Mouse (Mus musculus): ENCODE measurements around the gene Chpf2. TPM values are rescaled to one million over a fixed set of nuclear protein-coding genes. Genes with fewer than 3 reads are reported as not detected.

Gene Chpf2
- polyA plus RNA-seq, 1 experiment: 20.6 TPM

DNA sequence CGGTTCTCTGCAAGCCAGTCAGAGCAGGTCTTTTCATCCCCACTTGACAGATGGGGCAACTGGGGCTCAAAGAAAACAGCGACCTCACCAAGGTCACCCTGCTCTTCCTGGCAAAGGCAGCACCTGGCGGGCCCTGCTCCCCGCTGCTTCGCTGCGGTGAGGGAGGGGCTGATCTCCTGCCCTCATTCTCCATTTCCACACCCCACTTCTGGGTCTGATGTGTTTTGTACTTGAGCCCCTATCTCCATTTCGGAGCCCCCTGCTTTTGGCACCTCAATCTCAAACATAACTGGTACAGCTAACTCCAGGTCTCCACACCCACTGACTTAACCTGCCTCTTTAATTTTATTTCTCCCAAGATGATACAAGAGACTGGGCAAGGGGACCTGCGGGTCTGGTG lies 12.6 kb downstream of the Chpf2 start:
- Histone ChIP-seq H3K4me1 (ENCODE audit: control insufficient read depth, insufficient read depth, low read length) (no peaks in the 10 kb centered on the region; the same call in 1 of the 2 replicates), H3K4me3 (replicated peaks; ENCODE audit: control insufficient read depth, low read depth, low read length) (no peak overlapping the region), H3K27ac (ENCODE audit: control insufficient read depth, insufficient read depth, low read depth, low read length, poor library complexity) (no peak overlapping the region)
- WGBS: 32% methylated on average over 8 of the region's 8 CpGs
- TF ChIP-seq CTCF (IDR thresholded peaks at IDR 0.05; ENCODE audit: control insufficient read depth, insufficient read depth, low read length) (no peak), POLR2A (IDR thresholded peaks at IDR 0.05; ENCODE audit: borderline replicate concordance, control insufficient read depth, low read depth, low read length) (no peak)

DNA sequence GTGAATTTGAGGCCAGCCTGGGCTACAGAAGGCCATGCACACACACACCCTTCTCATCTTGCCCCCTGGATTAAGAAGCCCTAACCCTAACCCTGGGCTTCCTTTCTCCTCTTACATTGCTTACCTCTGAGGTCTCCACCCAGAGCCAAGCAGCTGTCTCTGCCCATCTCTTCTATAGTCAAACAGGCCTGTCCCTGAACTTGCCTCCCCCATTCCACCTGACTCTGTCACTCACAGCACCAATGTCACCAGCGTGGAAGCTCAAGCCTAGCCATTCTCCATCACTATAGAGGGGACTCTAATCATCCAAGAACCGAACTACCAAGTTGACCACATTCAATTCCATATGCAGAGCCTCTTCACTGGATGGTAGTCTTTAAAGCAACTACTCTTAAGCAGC lies 13.7 kb downstream of the Chpf2 start:
- H3K4me3 ChIP-seq (replicated peaks; ENCODE audit: control insufficient read depth, low read depth, low read length): no peak overlapping the region
- no peak for TF ChIP-seq POLR2A (IDR thresholded peaks at IDR 0.05; ENCODE audit: borderline replicate concordance, control insufficient read depth, low read depth, low read length)
- no peak for TF ChIP-seq CTCF (IDR thresholded peaks at IDR 0.05; ENCODE audit: control insufficient read depth, insufficient read depth, low read length)
- WGBS: 77% methylated on average over 2 of the region's 2 CpGs
- H3K4me1 ChIP-seq (ENCODE audit: control insufficient read depth, insufficient read depth, low read length): no peaks in the 10 kb centered on the region; the same call in 1 of the 2 replicates
- H3K27ac ChIP-seq (ENCODE audit: control insufficient read depth, insufficient read depth, low read depth, low read length, poor library complexity): no peak overlapping the region

DNA sequence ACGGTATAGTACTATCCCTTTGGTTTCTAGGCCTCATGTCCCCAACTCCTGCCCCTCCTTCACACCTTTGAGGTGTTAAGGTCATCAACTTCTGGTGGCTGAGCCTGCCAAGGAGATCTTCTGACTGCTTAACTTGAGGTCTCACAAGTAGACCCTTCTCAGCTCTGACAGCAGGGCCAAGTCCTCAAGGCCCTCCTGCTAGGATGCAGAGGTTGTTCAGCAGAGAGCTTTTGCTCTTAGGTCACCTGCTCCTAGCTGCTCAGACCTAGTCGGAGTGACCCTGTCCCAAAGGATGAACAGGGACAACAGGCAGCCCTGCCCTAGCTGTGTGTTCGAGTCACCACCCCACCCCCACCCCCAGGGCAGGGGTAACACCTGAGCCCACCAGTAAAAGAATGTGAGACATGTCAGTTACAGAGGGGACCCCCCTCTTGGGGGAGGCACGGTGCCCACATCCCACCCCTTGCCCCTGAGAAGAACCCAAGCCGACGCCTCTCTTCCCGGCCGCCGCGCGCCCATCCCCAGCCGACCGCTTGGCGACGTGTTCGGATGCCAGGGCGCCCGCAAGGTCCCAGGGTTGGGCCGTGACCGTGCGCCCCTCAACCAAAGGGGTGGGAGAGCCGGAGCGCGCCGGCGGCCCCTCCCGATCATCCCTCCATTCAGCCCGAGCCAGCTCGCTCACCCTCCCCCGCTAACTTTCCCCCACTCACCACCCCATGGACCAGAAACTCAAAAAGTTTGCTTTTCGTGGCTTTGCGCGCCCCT lies 14.7 kb downstream of the Chpf2 start:
- TF ChIP-seq CTCF (IDR thresholded peaks at IDR 0.05; ENCODE audit: control insufficient read depth, insufficient read depth, low read length) (no peak), POLR2A (IDR thresholded peaks at IDR 0.05; ENCODE audit: borderline replicate concordance, control insufficient read depth, low read depth, low read length) (no peak)
- no peak overlapping the region; the same call in 1 of the 2 replicates for H3K27ac ChIP-seq (ENCODE audit: control insufficient read depth, insufficient read depth, low read depth, low read length, poor library complexity)
- 4% methylated on average over 32 of the region's 33 CpGs for WGBS

DNA sequence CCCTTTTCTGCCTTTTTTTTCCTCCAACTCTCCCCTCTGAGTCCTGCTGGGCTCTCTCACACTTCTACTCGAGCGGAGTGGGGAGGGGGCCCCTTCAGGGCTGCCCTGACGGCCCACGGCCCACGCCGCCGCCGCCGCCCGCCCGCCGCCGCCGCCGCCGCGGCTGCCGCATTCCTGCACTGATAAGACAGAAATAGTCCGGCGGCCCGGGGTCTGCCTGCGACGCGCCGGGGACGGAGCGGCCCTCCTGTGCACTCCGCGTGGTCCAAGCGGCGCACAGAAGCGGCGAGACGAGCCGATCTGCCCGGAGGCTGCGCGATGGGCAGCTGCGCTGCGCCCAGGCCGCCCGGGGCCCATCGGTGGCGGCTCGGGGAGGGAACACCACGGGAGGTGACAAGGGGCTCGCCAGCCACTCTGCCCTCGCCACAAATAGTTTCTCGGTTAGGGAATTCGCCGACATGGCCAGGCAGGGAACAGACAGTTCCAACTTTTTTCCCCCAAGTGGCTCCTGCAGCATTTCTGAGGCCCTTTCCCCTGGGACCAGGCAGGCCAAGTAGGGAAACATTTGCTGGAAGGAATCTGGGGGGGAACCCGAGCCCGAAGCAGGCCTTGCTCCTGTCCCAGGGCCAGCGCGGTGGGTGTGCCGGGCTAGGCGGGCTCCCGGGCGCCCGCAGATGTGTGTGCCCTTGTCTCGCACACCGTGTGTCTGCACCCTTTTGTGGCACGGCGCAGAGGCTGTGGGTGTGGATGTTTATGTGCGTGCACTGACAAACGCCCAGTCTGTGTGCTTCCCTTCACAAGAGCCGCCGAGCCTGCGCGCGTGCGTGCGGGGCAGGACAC lies 15.6 kb downstream of the Chpf2 start:
- WGBS: under 1% methylated on average over 69 of the region's 73 CpGs
- peak overlapping the region; percentile 12; the same call in 1 of the 2 replicates for H3K27ac ChIP-seq (ENCODE audit: control insufficient read depth, insufficient read depth, low read depth, low read length, poor library complexity)
- H3K4me1 ChIP-seq (ENCODE audit: control insufficient read depth, insufficient read depth, low read length): no peaks in the 10 kb centered on the region; the same call in 1 of the 2 replicates
- no peak overlapping the region for H3K4me3 ChIP-seq (replicated peaks; ENCODE audit: control insufficient read depth, low read depth, low read length)
- no peak for TF ChIP-seq POLR2A (IDR thresholded peaks at IDR 0.05; ENCODE audit: borderline replicate concordance, control insufficient read depth, low read depth, low read length)

More for the DNA sequence above, 14.7 kb downstream of the Chpf2 start:
- Histone ChIP-seq H3K4me3 (replicated peaks; ENCODE audit: control insufficient read depth, low read depth, low read length) (no peak overlapping the region), H3K4me1 (ENCODE audit: control insufficient read depth, insufficient read depth, low read length) (no peaks in the 10 kb centered on the region; the same call in 1 of the 2 replicates)

DNA sequence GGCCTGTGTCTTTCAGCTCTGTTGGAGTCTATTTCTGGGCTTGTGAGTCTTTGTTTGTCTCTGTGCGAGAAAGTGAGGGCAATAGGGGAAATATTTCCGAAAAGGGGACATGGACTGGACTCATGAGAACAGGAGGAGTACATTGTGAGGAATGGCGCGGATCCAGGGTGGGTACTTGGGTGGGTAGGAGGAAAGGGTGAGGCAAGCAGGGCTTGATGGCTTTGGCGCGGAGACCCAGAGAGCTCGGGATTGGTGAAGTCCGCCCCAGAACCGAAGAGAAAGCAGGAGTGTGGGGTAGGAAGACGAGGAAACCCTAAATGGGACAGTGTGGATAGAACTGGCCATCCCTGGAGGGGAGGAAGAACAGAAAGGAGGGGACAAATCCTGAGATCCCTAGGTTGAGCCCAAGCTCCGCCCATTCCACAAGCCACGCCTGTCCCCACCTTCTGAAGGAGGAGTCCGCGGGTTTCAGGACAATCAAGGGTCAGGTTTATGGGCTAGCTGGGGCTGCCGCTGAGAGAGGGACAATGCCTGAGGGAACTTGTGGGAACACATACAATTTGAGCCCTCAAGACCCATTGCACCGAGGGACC lies 16.3 kb downstream of the Chpf2 start:
- TF ChIP-seq CTCF (IDR thresholded peaks at IDR 0.05; ENCODE audit: control insufficient read depth, insufficient read depth, low read length) (no peak), POLR2A (IDR thresholded peaks at IDR 0.05; ENCODE audit: borderline replicate concordance, control insufficient read depth, low read depth, low read length) (no peak)
- Histone ChIP-seq H3K4me1 (ENCODE audit: control insufficient read depth, insufficient read depth, low read length) (no peaks in the 10 kb centered on the region), H3K4me3 (replicated peaks; ENCODE audit: control insufficient read depth, low read depth, low read length) (no peak overlapping the region), H3K27ac (ENCODE audit: control insufficient read depth, insufficient read depth, low read depth, low read length, poor library complexity) (no peak overlapping the region; the same call in 1 of the 2 replicates)
- 3% methylated on average over 16 of the region's 16 CpGs for WGBS

DNA sequence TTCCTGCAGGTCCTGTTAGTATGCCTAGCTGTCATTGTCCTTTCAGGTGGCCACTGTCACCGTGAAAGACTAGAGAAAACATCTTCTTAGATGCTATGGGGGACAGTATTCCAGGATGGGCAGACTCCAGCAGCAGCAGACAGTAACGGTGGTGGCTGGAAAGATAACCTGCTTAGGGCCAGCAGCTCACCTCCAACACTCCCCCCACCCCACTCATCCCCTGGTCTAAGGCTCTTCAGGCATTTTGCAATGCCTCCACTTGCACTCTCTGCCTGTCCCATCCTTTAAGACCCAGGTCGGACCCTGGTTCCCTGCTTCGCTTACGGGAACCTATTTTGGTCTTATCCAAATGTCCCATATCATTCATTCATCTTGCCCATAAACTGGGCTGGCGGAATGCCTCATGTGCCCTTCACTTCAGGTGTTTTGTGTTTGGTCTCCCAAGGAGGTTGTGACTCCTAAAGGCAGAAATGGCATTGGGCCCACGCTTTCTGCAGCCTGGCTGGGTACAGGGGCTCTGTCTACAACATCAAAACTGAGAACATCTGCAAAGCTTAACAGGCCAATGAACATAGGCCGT lies 17.0 kb downstream of the Chpf2 start:
- TF ChIP-seq POLR2A (IDR thresholded peaks at IDR 0.05; ENCODE audit: borderline replicate concordance, control insufficient read depth, low read depth, low read length) (no peak), CTCF (IDR thresholded peaks at IDR 0.05; ENCODE audit: control insufficient read depth, insufficient read depth, low read length) (no peak)
- H3K4me1 ChIP-seq (ENCODE audit: control insufficient read depth, insufficient read depth, low read length): no peaks in the 10 kb centered on the region
- H3K27ac ChIP-seq (ENCODE audit: control insufficient read depth, insufficient read depth, low read depth, low read length, poor library complexity): no peak overlapping the region
- no peak overlapping the region for H3K4me3 ChIP-seq (replicated peaks; ENCODE audit: control insufficient read depth, low read depth, low read length)
- 70% methylated on average over 8 of the region's 8 CpGs for WGBS

DNA sequence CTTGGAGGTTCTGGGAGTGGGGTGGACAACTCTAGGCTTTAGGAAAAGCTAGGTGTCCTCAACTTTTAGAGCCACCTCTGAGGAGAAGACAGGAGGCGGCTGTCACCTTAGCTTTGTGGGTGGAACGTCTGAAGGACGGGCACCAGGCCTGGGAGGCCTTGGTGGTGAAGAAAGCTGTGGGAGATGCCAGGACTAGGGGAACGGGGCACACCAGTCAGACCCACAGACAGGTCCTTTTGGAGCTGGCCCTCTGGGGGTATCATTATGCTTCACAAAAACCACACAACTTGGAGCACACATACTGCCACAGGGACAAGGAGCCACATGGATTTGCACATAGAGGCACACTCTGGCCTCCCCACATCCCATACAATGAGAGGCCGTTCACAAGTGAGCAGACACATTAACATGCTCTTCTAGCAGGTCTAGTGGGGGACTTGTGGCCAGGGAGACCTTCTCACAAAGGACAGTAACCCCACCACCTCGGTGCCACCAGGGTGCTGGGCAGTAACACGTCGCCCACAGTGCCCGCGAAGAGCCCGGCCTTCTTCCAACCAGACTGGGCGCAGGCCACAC lies 17.6 kb downstream of the Chpf2 start:
- peak overlapping the region; percentile 21; the same call in 1 of the 2 replicates for H3K27ac ChIP-seq (ENCODE audit: control insufficient read depth, insufficient read depth, low read depth, low read length, poor library complexity)
- TF ChIP-seq POLR2A (IDR thresholded peaks at IDR 0.05; ENCODE audit: borderline replicate concordance, control insufficient read depth, low read depth, low read length) (no peak), CTCF (IDR thresholded peaks at IDR 0.05; ENCODE audit: control insufficient read depth, insufficient read depth, low read length) (no peak)
- H3K4me1 ChIP-seq (ENCODE audit: control insufficient read depth, insufficient read depth, low read length): no peaks in the 10 kb centered on the region
- H3K4me3 ChIP-seq (replicated peaks; ENCODE audit: control insufficient read depth, low read depth, low read length): no peak overlapping the region
- WGBS: 44% methylated on average over 12 of the region's 12 CpGs

All from bone marrow, adult 2 months (tissue).